Mouse (Mus musculus): Measurements from ENCODE around the gene Aldh3b1.

Aldh3b1 gene

GRCm38 (mm10) chr19:3910206-3910605, 19.4 kb downstream of the Aldh3b1 start:
- no peak for DNase-seq

GRCm38 (mm10) chr19:3907876-3908660, 21.5 kb downstream of the Aldh3b1 start:
- no peak for DNase-seq

GRCm38 (mm10) chr19:3906795-3907786, 22.5 kb downstream of the Aldh3b1 start, which contains the start of gene Tcirg1:
Gene Tcirg1 (minus strand): TSS chr19:3907133.
- peak; percentile 66 for DNase-seq

- DNase-seq = no peak
Observed at GRCm38 (mm10) chr19:3906326-3906725, 23.3 kb downstream of the Aldh3b1 start.

GRCm38 (mm10) chr19:3905261-3905969, 24.2 kb downstream of the Aldh3b1 start:
- DNase-seq = peak; percentile 19

- no peak for DNase-seq
Observed at GRCm38 (mm10) chr19:3904363-3904675, 25.3 kb downstream of the Aldh3b1 start.

- no peak for DNase-seq
Observed at GRCm38 (mm10) chr19:3903648-3904362, 25.8 kb downstream of the Aldh3b1 start.

GRCm38 (mm10) chr19:3902966-3903365, 26.6 kb downstream of the Aldh3b1 start:
- DNase-seq = no peak

- no peak for DNase-seq
Observed at GRCm38 (mm10) chr19:3899618-3900017, 30.0 kb downstream of the Aldh3b1 start.

- DNase-seq = no peak
Observed at GRCm38 (mm10) chr19:3898952-3899351, 30.7 kb downstream of the Aldh3b1 start.

- DNase-seq = no peak
Observed at GRCm38 (mm10) chr19:3897557-3897956, 32.1 kb downstream of the Aldh3b1 start.

GRCm38 (mm10) chr19:3896208-3896607, 33.4 kb downstream of the Aldh3b1 start:
- no peak for DNase-seq

- DNase-seq = no peak
Observed at GRCm38 (mm10) chr19:3895171-3895631, 34.4 kb downstream of the Aldh3b1 start.

GRCm38 (mm10) chr19:3894294-3894693, 35.3 kb downstream of the Aldh3b1 start:
- DNase-seq = no peak

- DNase-seq = no peak
Observed at GRCm38 (mm10) chr19:3893545-3894116, 36.0 kb downstream of the Aldh3b1 start.

GRCm38 (mm10) chr19:3890181-3890580, 39.4 kb downstream of the Aldh3b1 start:
- no peak for DNase-seq

GRCm38 (mm10) chr19:3889096-3889495, 40.5 kb downstream of the Aldh3b1 start:
- no peak for DNase-seq

GRCm38 (mm10) chr19:3884325-3884990, 45.1 kb downstream of the Aldh3b1 start:
- DNase-seq = no peak

- peak; percentile 60 for DNase-seq
Observed at GRCm38 (mm10) chr19:3882214-3882613, 47.4 kb downstream of the Aldh3b1 start.

GRCm38 (mm10) chr19:3880054-3880848, 49.4 kb downstream of the Aldh3b1 start:
- no peak for DNase-seq

All from retina, postnatal 1 day (tissue).